ENCODE assay signal across 27 mouse cellular contexts in genomic region chr11:73258664-73259063, GRCm38 (mm10). TPM values are rescaled to one million over a fixed set of nuclear protein-coding genes. Genes with fewer than 3 reads are reported as not detected.
"Had no signal": no experiment of that assay in that cellular context is flagged by ENCODE, and none has a peak within 500 bp of the region (broad histone marks: within the 10 kb centered on the region; RNA-seq: fewer than 3 reads in every experiment).

No protein-coding gene starts in this region.

- DNase-seq: gastrocnemius, adult 2 months; gastrocnemius, postnatal 10 days; gastrocnemius, postnatal 25 days; heart, adult 18-20 months; heart, postnatal 10 days; heart, postnatal 4 days; kidney, adult 18-20 months; kidney, adult 9 months; kidney, postnatal 14 days; kidney, postnatal 36 days; layer of hippocampus, adult 9-11 months; layer of hippocampus, postnatal 36 days; left cerebral cortex, postnatal 4 days had no signal

RNA-seq across cellular contexts. Expression of gene Trpv3, which starts 8.5 kb away (rescaled TPM):
- total RNA-seq: gastrocnemius, adult 2 months; granulocyte monocyte progenitor cell, adult 5-6 weeks; heart, adult 18-20 months had no signal
- polyA plus RNA-seq: inflammation-experienced regulatory T-cells, adult 6 months; liver, embryonic 12.5 days had no signal

RNA-seq across cellular contexts. Expression of gene Trpv1, which starts 24.6 kb away (rescaled TPM):
- total RNA-seq: granulocyte monocyte progenitor cell, adult 5-6 weeks; heart, adult 18-20 months; heart, postnatal 10 days; heart, postnatal 25 days; heart, postnatal 4 days; layer of hippocampus, adult 8-10 months; layer of hippocampus, postnatal 14 days had no signal
- polyA plus RNA-seq: heart, embryonic 10.5 days; heart, embryonic 12.5 days; heart, embryonic 14.5 days; hindbrain, embryonic 10.5 days; hindbrain, embryonic 12.5 days; inflammation-experienced regulatory T-cells, adult 6 months; kidney, embryonic 15.5 days; kidney, postnatal 0 days; liver, embryonic 12.5 days; liver, embryonic 14.5 days had no signal
